Mouse (Mus musculus) layer of hippocampus, postnatal 25 days (tissue): ENCODE data around the gene Ptov1. TPM values are rescaled to one million over a fixed set of nuclear protein-coding genes. Genes with fewer than 3 reads are reported as not detected.

Experiments used
- DNase-seq, 2 experiments: peaks; one replicate each; pipeline ENCODE4 v3.0.0; 2022; ENCODE audit warnings: mixed read lengths in 2 of 2, low spot score in 1 of 2; ENCODE audit errors: extremely low spot score in 1 of 2
- total RNA-seq, 2 experiments: library from RNA; stranded (reverse); gene quantifications; 2 replicates each; pipeline ENCODE4 v1.2.3; 2021

Ptov1 gene
- total RNA-seq, 2 experiments from 2014 or later, result 311 to 358 TPM

DNA sequence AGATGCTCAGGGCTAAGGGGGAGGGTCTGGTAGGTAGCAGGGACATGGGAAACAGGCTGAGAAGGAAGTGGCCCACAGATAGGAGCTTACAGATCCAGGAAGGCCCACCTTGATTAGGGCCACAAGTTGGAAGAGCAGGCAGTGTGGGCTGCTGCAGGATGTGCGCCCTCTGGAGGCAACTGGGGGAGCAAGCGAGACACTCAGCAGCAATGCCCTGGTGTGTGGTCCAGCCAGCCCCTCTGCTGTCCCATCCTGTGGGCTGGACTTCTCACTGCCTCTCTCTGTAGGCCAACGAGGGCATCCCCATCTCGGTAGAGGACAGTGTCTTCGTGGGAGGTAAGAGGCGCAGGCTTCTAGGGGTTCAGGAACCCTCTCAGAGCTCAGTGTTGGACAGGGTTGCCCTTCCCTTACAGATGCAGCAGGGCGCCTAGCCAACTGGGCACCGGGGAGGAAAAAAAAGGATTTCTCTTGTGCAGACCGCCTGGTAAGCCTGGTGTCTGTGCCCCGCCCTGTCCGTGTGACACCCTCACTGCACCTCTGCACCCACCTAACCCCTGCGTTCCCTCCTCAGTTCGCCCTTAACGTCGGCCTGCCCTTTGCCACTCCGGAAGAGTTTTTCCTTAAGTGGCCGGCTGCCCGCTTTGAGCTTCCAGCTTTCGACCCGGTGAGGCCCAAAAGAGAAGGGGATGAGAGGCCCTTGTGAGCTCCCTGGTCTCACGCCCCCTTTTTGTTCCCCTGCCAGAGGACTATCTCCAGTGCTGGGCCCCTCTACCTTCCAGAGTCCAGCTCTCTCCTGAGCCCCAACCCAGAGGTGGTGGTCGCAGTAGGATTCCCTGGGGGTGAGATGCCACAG, 8.8 kb downstream of the Ptov1 start:
- DNase-seq, result peak in 1 of 2 experiments; percentile 78

DNA sequence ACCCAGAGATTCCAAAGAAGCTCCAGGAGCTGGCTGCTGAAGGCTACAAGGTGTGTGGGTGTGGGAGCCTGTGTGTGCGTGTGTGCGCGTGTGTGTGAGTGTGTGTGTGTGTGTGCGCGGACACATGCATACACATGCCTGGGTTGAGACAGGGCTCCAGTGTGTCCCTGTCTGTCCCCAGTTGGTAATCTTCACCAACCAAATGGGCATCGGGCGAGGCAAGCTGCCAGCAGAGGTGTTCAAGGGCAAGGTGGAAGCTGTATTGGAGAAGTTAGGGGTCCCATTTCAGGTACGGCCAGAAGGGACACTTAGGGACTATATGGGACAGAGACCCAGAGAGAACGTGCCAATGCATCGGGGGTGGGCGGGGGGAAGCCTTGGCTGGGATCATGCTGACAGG, 9.7 kb downstream of the Ptov1 start:
- DNase-seq, result no peak

DNA sequence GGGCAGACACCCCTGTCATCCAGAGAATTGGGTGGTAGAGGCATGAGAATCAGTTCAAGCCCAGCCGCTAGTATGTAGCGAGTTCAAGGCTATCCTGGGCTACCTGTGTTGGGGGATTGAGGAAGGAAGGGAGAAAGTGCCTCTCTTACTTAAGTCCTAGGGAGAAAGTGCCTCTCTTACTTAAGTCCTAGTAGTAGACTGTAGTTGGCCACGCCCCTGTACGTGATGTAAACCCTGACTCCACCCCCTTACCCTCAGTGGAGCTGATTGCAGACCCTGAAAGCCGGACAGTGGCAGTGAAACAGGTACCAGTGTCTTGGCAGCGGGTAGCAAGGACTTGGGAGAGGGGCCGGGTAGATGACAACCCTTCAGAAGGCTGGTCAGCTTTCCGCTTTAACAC, 11.7 kb downstream of the Ptov1 start:
- no peak for DNase-seq

- DNase-seq, result peak; percentile 77 to 87
These were observed 12.5 kb downstream of the Ptov1 start, which contains the start of gene Pnkp for GRCm38 (mm10) chr7:44857042-44857552. Gene Pnkp, plus strand, starts transcription at chr7:44857139.

DNA sequence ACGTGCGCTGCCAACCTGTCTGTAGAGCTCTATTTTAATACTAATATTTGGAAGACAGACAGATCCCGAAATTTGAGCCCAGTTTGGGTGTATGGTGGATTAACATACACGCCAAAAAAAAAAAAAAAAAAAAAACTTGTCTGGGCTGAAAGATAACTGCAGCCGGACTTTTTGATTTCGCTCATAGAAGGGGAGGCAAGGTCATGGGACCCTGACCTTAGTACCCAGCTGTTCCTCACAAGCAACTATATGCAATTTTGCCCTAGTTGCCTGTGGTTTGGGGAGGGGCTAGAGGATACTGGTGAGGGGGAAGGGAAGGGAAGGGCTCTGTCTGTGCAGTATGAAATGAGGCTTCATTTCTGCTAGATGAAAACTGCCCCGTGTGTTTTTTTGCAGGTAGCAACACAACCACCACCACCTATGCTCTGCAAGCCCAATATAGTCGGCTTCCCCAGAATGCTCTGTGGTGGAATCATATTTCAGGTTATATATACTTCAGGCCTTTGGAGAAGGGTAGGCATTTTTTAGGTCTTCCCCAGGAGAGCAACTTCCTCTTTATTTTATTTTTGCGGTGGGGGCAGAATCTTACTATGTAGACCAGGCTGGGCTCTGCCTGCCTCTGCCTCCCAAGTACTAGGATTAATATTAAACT, 13.2 kb downstream of the Ptov1 start:
- no peak for DNase-seq

- no peak for DNase-seq
These were observed 14.6 kb downstream of the Ptov1 start for GRCm38 (mm10) chr7:44855036-44855435.

- peak in 1 of 2 experiments; percentile 58 for DNase-seq
These were observed 15.1 kb downstream of the Ptov1 start for GRCm38 (mm10) chr7:44854356-44855031.

GRCm38 (mm10) chr7:44853596-44854355, 15.8 kb downstream of the Ptov1 start:
- no peak for DNase-seq

DNA sequence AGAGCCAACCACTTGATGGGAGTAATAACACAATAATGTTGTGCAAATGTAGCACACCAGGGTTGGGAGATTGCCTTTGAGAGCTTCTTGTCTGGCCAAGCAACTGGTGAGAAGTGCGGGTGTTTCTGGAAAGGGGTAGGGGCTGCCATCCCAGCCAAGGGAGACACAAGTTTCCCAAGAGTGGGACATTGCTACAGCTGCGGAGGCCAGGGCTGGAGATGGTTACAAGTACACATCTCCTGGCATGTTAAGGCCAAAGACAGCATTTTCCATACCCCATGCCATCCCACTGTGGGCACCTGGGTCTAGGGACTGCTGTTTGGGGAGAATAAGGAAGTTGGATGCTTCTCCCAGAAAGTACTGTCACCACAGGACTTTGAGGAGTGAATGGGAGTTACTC, 16.5 kb downstream of the Ptov1 start:
- no peak for DNase-seq

DNA sequence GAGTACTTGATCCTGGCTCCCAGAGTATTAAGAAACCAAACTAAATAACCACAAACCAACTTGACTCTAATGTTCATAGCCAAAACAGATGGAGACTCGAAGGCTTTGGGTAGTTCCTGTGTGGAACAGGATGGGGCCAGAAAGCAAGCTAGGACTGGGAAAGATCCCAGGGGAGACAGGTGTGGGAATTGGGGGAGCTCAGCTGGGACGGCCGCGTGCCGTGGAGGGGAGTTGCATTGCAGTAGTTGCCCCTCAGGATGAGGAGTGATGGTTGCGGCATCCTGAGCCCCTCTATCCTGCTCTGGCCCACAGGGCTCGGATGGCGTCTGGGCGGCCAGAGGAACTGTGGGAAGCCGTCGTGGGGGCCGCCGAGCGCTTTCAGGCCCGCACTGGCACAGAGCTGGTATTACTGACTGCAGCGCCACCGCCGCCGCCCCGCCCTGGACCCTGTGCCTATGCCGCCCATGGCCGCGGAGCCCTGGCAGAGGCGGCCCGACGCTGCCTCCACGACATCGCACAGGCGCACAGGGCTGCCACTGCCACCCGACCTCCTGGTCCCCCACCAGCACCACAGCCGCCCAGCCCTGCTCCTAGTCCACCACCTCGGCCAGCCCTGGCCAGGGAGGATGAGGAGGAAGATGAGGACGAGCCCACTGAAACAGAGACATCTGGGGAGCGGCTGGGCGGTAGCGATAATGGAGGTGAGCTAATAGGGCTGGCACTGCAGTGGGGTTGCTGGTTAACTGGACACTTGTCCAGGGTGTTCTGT, 17.1 kb downstream of the Ptov1 start:
- no peak for DNase-seq

GRCm38 (mm10) chr7:44851625-44852234, 17.9 kb downstream of the Ptov1 start:
- no peak for DNase-seq

- no peak for DNase-seq
These were observed 18.6 kb downstream of the Ptov1 start for GRCm38 (mm10) chr7:44850789-44851624.

DNA sequence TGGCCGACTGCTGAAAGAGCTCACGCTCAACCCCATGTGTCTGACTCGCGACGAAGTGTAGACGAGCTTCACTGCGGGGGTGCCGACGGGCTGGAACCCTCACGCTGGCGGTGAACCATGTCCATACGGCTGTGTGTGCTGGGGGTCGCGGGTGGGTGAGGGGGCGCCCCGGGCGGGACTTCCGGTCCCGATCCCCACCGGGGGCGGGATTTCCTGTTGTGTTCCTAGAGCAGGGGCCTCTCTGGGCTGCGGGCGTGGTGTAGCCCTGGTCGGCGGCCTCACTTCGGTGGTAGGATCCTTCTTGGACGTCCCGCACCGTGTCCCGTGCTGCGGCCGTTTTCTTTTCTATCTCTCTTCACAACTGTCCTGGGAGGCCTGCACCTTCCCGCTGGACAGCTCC, 19.4 kb downstream of the Ptov1 start:
- peak in 1 of 2 experiments; percentile 68 for DNase-seq

GRCm38 (mm10) chr7:44849416-44850111, 20.0 kb downstream of the Ptov1 start:
- DNase-seq, result peak; percentile 77 to 91

- peak; percentile 97 to 98 for DNase-seq
These were observed 20.8 kb downstream of the Ptov1 start, which contains the start of the genes Akt1s1 and Tbc1d17 for GRCm38 (mm10) chr7:44848561-44849415. Gene Akt1s1, plus strand, starts transcription at chr7:44848991. Gene Tbc1d17, minus strand, starts transcription at chr7:44849079.

- no peak for DNase-seq
These were observed 21.8 kb downstream of the Ptov1 start for GRCm38 (mm10) chr7:44847772-44848171.
